Mouse (Mus musculus): ENCODE measurements around the gene Rnf215.

DNA sequence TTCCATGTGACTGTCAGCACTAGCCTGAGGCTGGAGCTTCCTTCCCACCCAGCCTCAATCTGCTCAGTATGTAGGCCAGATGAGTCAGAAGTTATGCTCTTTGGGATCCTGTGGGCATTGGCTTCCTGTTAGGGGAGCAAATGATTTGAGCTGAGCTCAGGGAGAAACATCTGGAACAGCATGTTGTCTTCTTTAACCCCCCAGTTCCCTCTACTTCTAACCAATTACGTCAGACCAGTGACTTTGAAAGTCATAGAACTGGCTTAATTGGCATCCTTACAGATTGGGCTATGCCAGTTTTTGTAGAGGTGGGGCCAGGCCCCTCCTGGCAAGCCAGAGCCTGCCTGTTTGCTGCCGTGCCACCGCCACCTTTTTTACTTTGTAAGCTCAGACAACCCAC, 55.7 kb downstream of the Rnf215 start:
- TF ChIP-seq POLR2A (IDR thresholded peaks at IDR 0.05; ENCODE audit: borderline replicate concordance, insufficient read depth, low read length) (no peak), CTCF (IDR thresholded peaks at IDR 0.05; ENCODE audit: borderline replicate concordance, insufficient read depth, low read depth, low read length) (no peak)
